Mouse (Mus musculus): Measurements from ENCODE around the gene Gnb5. TPM values are rescaled to one million over a fixed set of nuclear protein-coding genes. Genes with fewer than 3 reads are reported as not detected.
A peak's percentile ranks its signal among the peaks of the same experiment; 100 is the strongest.

Gnb5 gene
- polyA plus RNA-seq, 1 experiment from 2014 or later = 1.8 TPM

GRCm38 (mm10) chr9:75328047-75328446, 22.0 kb downstream of the Gnb5 start:
- Histone ChIP-seq H3K9ac (no peak overlapping the region), H3K4me1 (replicated peaks) (no peaks in the 10 kb centered on the region), H3K4me2 (no peak overlapping the region), H3K36me3 (no peaks in the 10 kb centered on the region), H3K4me3 (replicated peaks) (no peak overlapping the region), H3K27ac (no peak overlapping the region), H3K9me3 (replicated peaks) (no peaks in the 10 kb centered on the region), H3K27me3 (no peaks in the 10 kb centered on the region)
- ATAC-seq (ENCODE audit: low read depth) (no peak), DNase-seq (no peak)
- WGBS (ENCODE audit: insufficient replicate concordance) = 80% methylated on average over 3 of the region's 3 CpGs

- no peaks in the 10 kb centered on the region for H3K4me1 ChIP-seq (replicated peaks)
- H3K4me2 ChIP-seq = no peak overlapping the region
- no peak overlapping the region for H3K4me3 ChIP-seq (replicated peaks)
- WGBS (ENCODE audit: insufficient replicate concordance) = 78% methylated on average over 8 of the region's 8 CpGs
- no peaks in the 10 kb centered on the region for H3K27me3 ChIP-seq
- H3K27ac ChIP-seq = no peak overlapping the region
- no peaks in the 10 kb centered on the region for H3K9me3 ChIP-seq (replicated peaks)
- no peak for DNase-seq
- no peak for ATAC-seq (ENCODE audit: low read depth)
- H3K9ac ChIP-seq = no peak overlapping the region
- H3K36me3 ChIP-seq = no peaks in the 10 kb centered on the region
Measured at GRCm38 (mm10) chr9:75330821-75331220, 24.7 kb downstream of the Gnb5 start.

- 57% methylated on average over 4 of the region's 4 CpGs for WGBS (ENCODE audit: insufficient replicate concordance)
- no peaks in the 10 kb centered on the region for H3K4me1 ChIP-seq (replicated peaks)
Measured at GRCm38 (mm10) chr9:75334440-75334839, 28.4 kb downstream of the Gnb5 start.

DNA sequence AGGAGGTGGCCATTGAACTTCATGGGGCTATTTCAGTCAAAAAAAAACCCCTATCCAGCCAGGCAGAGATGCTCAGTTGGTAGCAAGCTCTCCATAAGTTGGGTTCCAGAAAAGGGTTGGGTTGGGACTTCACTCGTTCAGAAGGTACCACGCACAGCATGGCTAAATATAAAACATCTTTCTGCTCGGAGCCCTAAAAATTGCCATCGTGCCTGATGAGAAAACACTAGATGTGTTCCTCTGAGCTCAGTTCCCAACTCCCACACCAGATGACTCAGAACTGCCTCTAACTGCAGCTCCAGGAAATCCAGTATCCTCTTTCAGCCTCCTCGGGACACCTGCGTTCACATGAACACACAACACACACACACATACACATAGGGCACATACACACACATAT, 31.9 kb downstream of the Gnb5 start:
- ATAC-seq (ENCODE audit: low read depth) (no peak), DNase-seq (no peak)
- Histone ChIP-seq H3K27ac (no peak overlapping the region), H3K36me3 (no peaks in the 10 kb centered on the region), H3K4me2 (no peak overlapping the region), H3K4me1 (replicated peaks) (no peaks in the 10 kb centered on the region), H3K9ac (no peak overlapping the region), H3K27me3 (no peaks in the 10 kb centered on the region), H3K4me3 (replicated peaks) (no peak overlapping the region), H3K9me3 (replicated peaks) (no peaks in the 10 kb centered on the region)
- WGBS (ENCODE audit: insufficient replicate concordance) = 78% methylated on average over 6 of the region's 6 CpGs

More at GRCm38 (mm10) chr9:75334440-75334839, 28.4 kb downstream of the Gnb5 start:
- no peaks in the 10 kb centered on the region for H3K27me3 ChIP-seq
- H3K27ac ChIP-seq = no peak overlapping the region
- no peak for ATAC-seq (ENCODE audit: low read depth)
- H3K4me2 ChIP-seq = no peak overlapping the region
- H3K36me3 ChIP-seq = no peaks in the 10 kb centered on the region
- no peak overlapping the region for H3K9ac ChIP-seq
- H3K4me3 ChIP-seq (replicated peaks) = no peak overlapping the region
- H3K9me3 ChIP-seq (replicated peaks) = no peaks in the 10 kb centered on the region
- DNase-seq = no peak

GRCm38 (mm10) chr9:75342433-75342832, 36.3 kb downstream of the Gnb5 start:
- Histone ChIP-seq H3K27me3 (no peaks in the 10 kb centered on the region), H3K4me2 (no peak overlapping the region), H3K9ac (no peak overlapping the region), H3K9me3 (replicated peaks) (no peaks in the 10 kb centered on the region), H3K27ac (no peak overlapping the region), H3K4me1 (replicated peaks) (no peaks in the 10 kb centered on the region), H3K4me3 (replicated peaks) (no peak overlapping the region), H3K36me3 (no peaks in the 10 kb centered on the region)
- DNase-seq (no peak), ATAC-seq (ENCODE audit: low read depth) (no peak)
- 53% methylated on average over 4 of the region's 4 CpGs for WGBS (ENCODE audit: insufficient replicate concordance)

DNA sequence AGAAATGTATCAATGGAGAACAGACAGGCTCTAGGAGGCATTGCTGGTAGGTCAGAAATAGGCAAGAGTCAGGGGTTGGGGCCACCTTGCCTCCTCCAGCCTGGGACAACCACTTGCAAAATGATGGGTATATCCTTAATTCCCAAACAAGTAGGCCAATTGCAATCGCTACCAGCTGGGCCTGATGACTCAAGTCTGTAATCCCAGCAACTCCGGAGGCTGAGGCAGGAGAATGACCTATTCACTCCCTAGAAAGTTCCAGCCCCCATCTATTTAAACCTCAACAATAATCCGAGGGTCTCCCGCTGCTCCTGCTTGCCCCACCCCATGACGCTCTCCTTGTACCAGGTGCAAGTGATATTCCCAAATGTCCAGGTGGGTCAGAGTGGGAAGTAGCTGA, 41.4 kb downstream of the Gnb5 start, which contains the start of gene Bcl2l10:
Gene Bcl2l10, plus strand, starts transcription at position 301 of the 400 bp plus-strand sequence.
- 83% methylated on average over 5 of the region's 5 CpGs for WGBS (ENCODE audit: insufficient replicate concordance)
- ATAC-seq (ENCODE audit: low read depth) = no peak
- H3K9me3 ChIP-seq (replicated peaks) = no peaks in the 10 kb centered on the region
- no peak for DNase-seq
- no peak within 1 kb of the TSS for H3K9ac ChIP-seq
- H3K4me1 ChIP-seq (replicated peaks) = no peaks in the 10 kb centered on the region
- H3K27ac ChIP-seq = no peak within 1 kb of the TSS
- H3K36me3 ChIP-seq = no peaks in the 10 kb centered on the region
- no peak within 1 kb of the TSS for H3K4me2 ChIP-seq
- no peak within 1 kb of the TSS for H3K4me3 ChIP-seq (replicated peaks)
- no peaks in the 10 kb centered on the region for H3K27me3 ChIP-seq

GRCm38 (mm10) chr9:75348066-75348465, 42.0 kb downstream of the Gnb5 start:
- H3K27ac ChIP-seq = no peak overlapping the region
- no peak for ATAC-seq (ENCODE audit: low read depth)
- no peak for DNase-seq
- H3K36me3 ChIP-seq = no peaks in the 10 kb centered on the region
- H3K9ac ChIP-seq = no peak overlapping the region
- H3K4me3 ChIP-seq (replicated peaks) = no peak overlapping the region
- no peak overlapping the region for H3K4me2 ChIP-seq
- WGBS (ENCODE audit: insufficient replicate concordance) = 79% methylated on average over 17 of the region's 17 CpGs
- H3K4me1 ChIP-seq (replicated peaks) = no peaks in the 10 kb centered on the region
- no peaks in the 10 kb centered on the region for H3K27me3 ChIP-seq
- no peaks in the 10 kb centered on the region for H3K9me3 ChIP-seq (replicated peaks)

GRCm38 (mm10) chr9:75348641-75349040, 42.6 kb downstream of the Gnb5 start:
- no peak for ATAC-seq (ENCODE audit: low read depth)
- Histone ChIP-seq H3K4me1 (replicated peaks) (no peaks in the 10 kb centered on the region), H3K9me3 (replicated peaks) (no peaks in the 10 kb centered on the region), H3K27me3 (no peaks in the 10 kb centered on the region), H3K4me3 (replicated peaks) (no peak overlapping the region), H3K27ac (no peak overlapping the region), H3K4me2 (no peak overlapping the region), H3K9ac (no peak overlapping the region), H3K36me3 (no peaks in the 10 kb centered on the region)
- WGBS (ENCODE audit: insufficient replicate concordance) = 81% methylated on average over 3 of the region's 3 CpGs
- no peak for DNase-seq

GRCm38 (mm10) chr9:75353094-75353493, 47.0 kb downstream of the Gnb5 start:
- H3K36me3 ChIP-seq = no peaks in the 10 kb centered on the region
- ATAC-seq (ENCODE audit: low read depth) = no peak
- no peak overlapping the region for H3K4me2 ChIP-seq
- WGBS (ENCODE audit: insufficient replicate concordance) = 65% methylated on average over 8 of the region's 8 CpGs
- H3K9me3 ChIP-seq (replicated peaks) = no peaks in the 10 kb centered on the region
- no peak overlapping the region for H3K27ac ChIP-seq
- no peaks in the 10 kb centered on the region for H3K27me3 ChIP-seq
- peaks cover 8% of the 10 kb centered on the region for H3K4me1 ChIP-seq (replicated peaks)
- H3K4me3 ChIP-seq (replicated peaks) = no peak overlapping the region
- H3K9ac ChIP-seq = no peak overlapping the region
- DNase-seq = no peak

GRCm38 (mm10) chr9:75355783-75356182, 49.7 kb downstream of the Gnb5 start:
- peak; percentile 87 for ATAC-seq (ENCODE audit: low read depth)

DNA sequence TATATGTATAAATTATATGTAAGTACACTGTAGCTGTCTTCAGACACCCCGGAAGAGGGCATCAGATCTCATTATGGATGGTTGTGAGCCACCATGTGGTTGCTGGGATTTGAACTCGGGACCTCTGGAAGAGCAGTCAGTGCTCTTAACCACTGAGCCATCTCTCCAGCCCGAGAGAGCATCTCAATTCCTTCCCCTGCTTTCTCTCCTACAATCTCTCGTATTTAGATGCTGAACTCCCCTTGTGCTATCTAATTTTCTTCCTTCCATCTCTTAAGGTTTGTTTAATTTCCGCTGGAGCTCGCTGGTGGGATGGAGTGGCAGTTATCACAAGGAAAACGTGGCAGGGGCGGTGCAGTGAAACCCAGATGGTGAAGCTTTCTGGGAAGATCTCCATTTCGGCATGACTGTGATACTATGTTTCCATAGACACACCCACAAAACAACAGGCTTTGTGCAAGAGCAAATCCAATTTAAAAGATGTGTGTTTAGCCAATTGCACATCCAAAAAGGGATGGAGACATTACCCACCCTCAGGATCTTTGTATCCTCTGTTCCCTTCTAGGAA, 51.1 kb downstream of the Gnb5 start:
- no peak for ATAC-seq (ENCODE audit: low read depth)
- no peaks in the 10 kb centered on the region for H3K27me3 ChIP-seq
- H3K9ac ChIP-seq = no peak overlapping the region
- no peaks in the 10 kb centered on the region for H3K36me3 ChIP-seq
- H3K4me2 ChIP-seq = no peak overlapping the region
- H3K9me3 ChIP-seq (replicated peaks) = no peaks in the 10 kb centered on the region
- H3K27ac ChIP-seq = no peak overlapping the region
- H3K4me1 ChIP-seq (replicated peaks) = peaks cover 8% of the 10 kb centered on the region
- WGBS (ENCODE audit: insufficient replicate concordance) = 48% methylated on average over 9 of the region's 9 CpGs
- no peak for DNase-seq
- H3K4me3 ChIP-seq (replicated peaks) = no peak overlapping the region

More at GRCm38 (mm10) chr9:75355783-75356182, 49.7 kb downstream of the Gnb5 start:
- H3K9me3 ChIP-seq (replicated peaks) = no peaks in the 10 kb centered on the region
- peak; percentile 9 for DNase-seq
- H3K27ac ChIP-seq = no peak overlapping the region
- H3K4me2 ChIP-seq = no peak overlapping the region
- H3K4me1 ChIP-seq (replicated peaks) = peaks cover 8% of the 10 kb centered on the region
- H3K9ac ChIP-seq = no peak overlapping the region
- H3K36me3 ChIP-seq = no peaks in the 10 kb centered on the region
- 35% methylated on average over 4 of the region's 4 CpGs for WGBS (ENCODE audit: insufficient replicate concordance)
- no peak overlapping the region for H3K4me3 ChIP-seq (replicated peaks)
- no peaks in the 10 kb centered on the region for H3K27me3 ChIP-seq

GRCm38 (mm10) chr9:75361699-75362098, 55.6 kb downstream of the Gnb5 start:
- peak; percentile 50 for DNase-seq
- Histone ChIP-seq H3K27ac (no peak overlapping the region), H3K4me2 (no peak overlapping the region), H3K9me3 (replicated peaks) (no peaks in the 10 kb centered on the region), H3K9ac (no peak overlapping the region), H3K27me3 (no peaks in the 10 kb centered on the region), H3K4me3 (replicated peaks) (no peak overlapping the region), H3K36me3 (no peaks in the 10 kb centered on the region), H3K4me1 (replicated peaks) (no peaks in the 10 kb centered on the region)
- 20% methylated on average over 5 of the region's 5 CpGs for WGBS (ENCODE audit: insufficient replicate concordance)
- peak; percentile 65; the same call in 1 of the 2 replicates for ATAC-seq (ENCODE audit: low read depth)
